Mouse (Mus musculus): ENCODE data around the gene Olfr860.
"Not testable (repeated sequence)": the region's sequence is repeated elsewhere in the genome, so short reads cannot be mapped to it uniquely, and the experiment has no call there.

Olfr860 gene

GRCm38 (mm10) chr9:19849647-19850046 lies at the start of gene Olfr860:
Gene Olfr860, minus strand, starts transcription at chr9:19849747.
- DNase-seq (ENCODE audit: inconsistent age in 2 of 2, low spot score in 1 of 2), result no peak

DNA sequence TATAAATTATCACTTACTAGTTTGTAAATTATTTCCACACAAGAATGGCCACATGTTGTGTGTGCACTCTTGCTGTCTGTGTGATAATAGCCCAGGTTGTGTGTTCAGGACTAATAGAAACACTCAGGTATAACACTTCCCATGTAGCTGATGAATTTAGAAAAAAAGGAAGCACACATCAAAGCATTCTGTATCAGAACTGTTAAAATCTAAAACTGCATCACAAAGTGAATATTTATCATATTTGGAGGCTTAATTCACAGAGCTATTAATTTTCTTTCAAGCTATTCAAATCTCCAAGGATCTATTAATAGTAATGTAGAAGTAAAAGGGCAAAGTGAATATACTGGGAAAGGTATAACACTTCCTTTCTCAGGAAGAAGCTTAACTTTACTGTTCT lies 38.4 kb upstream of the Olfr860 start, which contains the start of gene Olfr862:
TSS of gene Olfr862 (minus strand) at position 101 of the 400 bp plus-strand sequence.
- no peak for DNase-seq (ENCODE audit: inconsistent age in 2 of 2, low spot score in 1 of 2)

GRCm38 (mm10) chr9:19804606-19805005 lies 44.9 kb downstream of the Olfr860 start, which contains the start of gene Olfr859:
Gene Olfr859, plus strand, starts transcription at chr9:19804906.
- DNase-seq (ENCODE audit: inconsistent age in 2 of 2, low spot score in 1 of 2), result not testable (repeated sequence)

DNA sequence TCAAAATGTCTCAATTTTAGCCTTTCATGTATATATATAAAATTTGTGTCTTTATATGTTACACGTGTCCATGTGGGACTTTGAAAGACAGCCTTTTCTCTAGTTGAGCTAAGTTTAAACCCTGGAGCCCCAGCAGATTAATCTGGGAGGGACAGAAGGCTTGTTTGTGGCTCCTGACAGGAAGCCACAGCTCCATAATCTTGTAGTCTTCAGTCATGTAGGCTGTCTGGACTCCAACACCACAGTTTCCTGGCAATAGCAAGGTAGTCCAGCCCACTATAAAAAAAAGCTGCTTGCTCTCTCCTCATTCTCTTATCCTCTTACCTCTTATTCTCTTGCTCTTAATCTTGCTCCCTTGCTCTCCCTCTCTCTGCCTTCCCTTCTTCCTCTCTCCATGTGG lies 46.5 kb downstream of the Olfr860 start:
- no peak for DNase-seq (ENCODE audit: inconsistent age in 2 of 2, low spot score in 1 of 2)

All from adrenal gland, adult (tissue).